Mouse (Mus musculus) cortical plate, adult 2 months (tissue): ENCODE data around the gene Casc4. TPM values are rescaled to one million over a fixed set of nuclear protein-coding genes. Genes with fewer than 3 reads are reported as not detected.

Source experiments
- H3K27ac ChIP-seq: fragments of 200-500 bp; 2 replicates; pipeline ENCODE4 v1.5.1; 2012; ENCODE audit warnings: low read length, control low read depth, inconsistent platforms; ENCODE audit not compliant: insufficient read depth
- H3K4me1 ChIP-seq: fragments of 200-500 bp; 2 replicates; pipeline ENCODE4 v1.6.1; 2011; ENCODE audit warnings: low read length; ENCODE audit not compliant: control insufficient read depth, insufficient read depth
- H3K4me3 ChIP-seq: fragments of 200-500 bp; 2 replicates; pipeline ENCODE4 v1.5.1; 2011; ENCODE audit warnings: mild to moderate bottlenecking, low read length, control low read depth; ENCODE audit not compliant: insufficient read depth
- CTCF ChIP-seq: fragments of 200-500 bp; IDR thresholded peaks from 2 replicates; pipeline ENCODE4 v1.5.1; 2011; ENCODE audit warnings: mild to moderate bottlenecking, control low read depth, low read length; ENCODE audit not compliant: insufficient read depth; ENCODE audit errors: extremely low read depth
- POLR2A ChIP-seq: fragments of 200-500 bp; IDR thresholded peaks from 2 replicates; pipeline ENCODE4 v1.6.1; 2011; ENCODE audit warnings: mild to moderate bottlenecking, low read length, control low read depth; ENCODE audit not compliant: insufficient read depth; ENCODE audit errors: extremely low read depth
- polyA plus RNA-seq: library from polyadenylated mRNA; depleted of rRNA; stranded (reverse); fragments of >200 nt; gene quantifications from 2 replicates; pipeline ENCODE4 v1.2.3, GENCODE M21; 2012

Gene Casc4
- polyA plus RNA-seq, 1 experiment: 36.9 TPM

DNA sequence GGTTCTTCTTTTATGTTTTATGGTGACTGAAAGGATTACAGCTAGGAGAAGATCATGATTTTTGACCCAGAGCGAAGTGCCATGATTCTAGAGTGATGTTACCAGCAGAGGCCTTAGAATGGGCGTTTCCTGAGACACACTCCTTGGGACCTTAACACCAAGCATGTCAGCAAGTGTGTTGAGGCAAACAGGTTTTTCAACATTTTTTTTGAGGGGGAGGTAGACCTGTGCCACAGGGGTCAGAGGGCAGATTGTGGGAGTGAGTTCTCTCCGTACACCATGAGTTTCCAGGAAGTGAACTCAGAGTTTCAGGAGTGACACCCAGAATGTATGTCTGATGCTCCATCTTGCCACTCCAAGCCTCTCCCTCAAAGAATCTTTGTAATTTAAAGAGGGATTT, 12.8 kb upstream of the Casc4 start:
- Histone ChIP-seq H3K27ac (no peak overlapping the region), H3K4me1 (peaks cover under 1% of the 10 kb centered on the region; the same call in 1 of the 2 replicates), H3K4me3 (no peak overlapping the region)
- TF ChIP-seq POLR2A (no peak), CTCF (no peak)

GRCm38 (mm10) chr2:121859380-121859980, 7.3 kb upstream of the Casc4 start:
- Histone ChIP-seq H3K4me3 (no peak overlapping the region), H3K4me1 (peaks cover 3% of the 10 kb centered on the region), H3K27ac (no peak overlapping the region)
- TF ChIP-seq CTCF (no peak), POLR2A (no peak)

- Histone ChIP-seq H3K27ac (peak overlapping the region; percentile 85), H3K4me1 (peaks cover 2% of the 10 kb centered on the region; the same call in 1 of the 2 replicates), H3K4me3 (peak overlapping the region; percentile 89)
- TF ChIP-seq POLR2A: no peak
- TF ChIP-seq CTCF: no peak
Observed at GRCm38 (mm10) chr2:121866071-121866601, 634 bp upstream of the Casc4 start.

DNA sequence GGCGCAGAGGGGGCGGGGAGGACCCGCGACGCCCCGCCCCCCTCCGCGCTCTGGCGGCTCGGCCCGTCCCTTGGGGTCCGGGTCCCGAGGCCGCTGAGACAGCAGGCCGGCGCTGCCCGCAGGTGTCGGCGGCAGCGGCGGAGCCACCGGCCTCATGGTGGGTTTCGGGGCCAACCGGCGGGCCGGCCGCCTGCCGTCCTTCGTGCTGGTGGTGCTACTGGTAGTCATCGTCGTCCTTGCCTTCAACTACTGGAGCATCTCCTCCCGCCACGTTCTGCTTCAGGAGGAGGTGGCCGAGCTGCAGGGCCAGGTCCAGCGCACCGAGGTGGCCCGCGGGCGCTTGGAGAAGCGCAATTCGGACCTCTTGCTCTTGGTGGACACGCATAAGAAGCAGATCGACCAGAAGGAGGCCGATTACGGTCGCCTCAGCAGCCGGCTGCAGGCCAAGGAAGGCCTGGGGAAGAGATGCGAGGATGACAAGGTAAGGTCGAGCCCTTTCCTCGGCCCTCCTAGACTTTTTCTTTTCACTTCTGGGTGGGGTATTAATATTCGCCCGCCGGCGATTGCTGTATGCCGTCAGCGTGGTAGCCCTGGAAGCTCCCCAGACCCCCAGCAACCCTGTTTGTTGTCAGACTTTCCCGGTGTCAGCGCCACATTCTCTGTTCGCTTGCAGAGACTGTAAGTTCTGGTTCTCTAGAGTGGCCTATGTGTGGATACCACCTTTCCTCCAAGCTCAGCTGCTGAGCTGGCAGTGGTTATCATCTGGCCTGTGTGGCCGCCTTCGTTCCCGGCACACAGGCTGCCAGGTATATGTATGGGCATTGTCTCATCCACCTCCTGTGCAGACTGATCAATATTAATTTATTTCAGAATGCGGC, 520 bp downstream of the Casc4 start:
- TF ChIP-seq POLR2A (no peak), CTCF (no peak)
- H3K4me3 ChIP-seq: peak overlapping the region; percentile 89
- peak overlapping the region; percentile 78; the same call in 1 of the 2 replicates for H3K27ac ChIP-seq
- peaks cover 7% of the 10 kb centered on the region for H3K4me1 ChIP-seq

GRCm38 (mm10) chr2:121879506-121879905, 12.7 kb downstream of the Casc4 start:
- TF ChIP-seq POLR2A (no peak), CTCF (no peak)
- H3K27ac ChIP-seq: no peak overlapping the region
- H3K4me1 ChIP-seq: 0 out of 2 replicates have a peak, but pooled peaks cover 1% of the 10 kb centered on the region
- no peak overlapping the region for H3K4me3 ChIP-seq

GRCm38 (mm10) chr2:121885509-121886106, 18.8 kb downstream of the Casc4 start:
- TF ChIP-seq CTCF: no peak
- no peak for TF ChIP-seq POLR2A
- H3K4me3 ChIP-seq: no peak overlapping the region
- no peaks in the 10 kb centered on the region for H3K4me1 ChIP-seq
- no peak overlapping the region for H3K27ac ChIP-seq

- H3K4me3 ChIP-seq: no peak overlapping the region
- TF ChIP-seq CTCF (no peak), POLR2A (no peak)
- H3K27ac ChIP-seq: no peak overlapping the region
- no peaks in the 10 kb centered on the region for H3K4me1 ChIP-seq
Observed at GRCm38 (mm10) chr2:121886406-121886805, 19.6 kb downstream of the Casc4 start.

GRCm38 (mm10) chr2:121888720-121889497, 22.1 kb downstream of the Casc4 start:
- H3K27ac ChIP-seq: no peak overlapping the region
- TF ChIP-seq CTCF (no peak), POLR2A (no peak)
- no peaks in the 10 kb centered on the region for H3K4me1 ChIP-seq
- H3K4me3 ChIP-seq: no peak overlapping the region

DNA sequence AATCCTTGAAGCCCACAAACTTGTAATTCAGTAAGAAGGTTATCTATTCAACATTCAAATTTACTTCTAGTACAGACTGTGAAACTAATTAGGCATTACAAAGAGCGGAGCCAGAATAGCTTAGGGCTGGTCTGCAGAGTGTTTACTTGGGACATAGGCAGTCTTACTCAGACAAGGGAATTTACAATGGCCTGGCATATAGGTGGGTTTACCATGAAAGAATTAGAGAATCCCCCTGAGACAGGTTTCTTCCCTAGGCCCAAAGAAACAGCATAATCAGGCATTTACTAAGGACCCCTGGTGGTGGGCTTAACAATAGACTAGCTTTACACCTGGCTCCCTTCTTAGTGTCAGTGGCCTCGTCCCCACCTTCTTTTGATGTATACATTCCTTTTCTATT, 28.5 kb downstream of the Casc4 start:
- H3K27ac ChIP-seq: no peak overlapping the region
- H3K4me1 ChIP-seq: no peaks in the 10 kb centered on the region
- TF ChIP-seq POLR2A (no peak), CTCF (no peak)
- no peak overlapping the region for H3K4me3 ChIP-seq
